Mouse (Mus musculus): ENCODE measurements around the gene Tmem131. TPM values are rescaled to one million over a fixed set of nuclear protein-coding genes. Genes with fewer than 3 reads are reported as not detected.
A peak's percentile ranks its signal among the peaks of the same experiment; 100 is the strongest.

The Tmem131 gene
- polyA plus RNA-seq, 1 experiment from 2014 or later: 6.5 TPM

DNA sequence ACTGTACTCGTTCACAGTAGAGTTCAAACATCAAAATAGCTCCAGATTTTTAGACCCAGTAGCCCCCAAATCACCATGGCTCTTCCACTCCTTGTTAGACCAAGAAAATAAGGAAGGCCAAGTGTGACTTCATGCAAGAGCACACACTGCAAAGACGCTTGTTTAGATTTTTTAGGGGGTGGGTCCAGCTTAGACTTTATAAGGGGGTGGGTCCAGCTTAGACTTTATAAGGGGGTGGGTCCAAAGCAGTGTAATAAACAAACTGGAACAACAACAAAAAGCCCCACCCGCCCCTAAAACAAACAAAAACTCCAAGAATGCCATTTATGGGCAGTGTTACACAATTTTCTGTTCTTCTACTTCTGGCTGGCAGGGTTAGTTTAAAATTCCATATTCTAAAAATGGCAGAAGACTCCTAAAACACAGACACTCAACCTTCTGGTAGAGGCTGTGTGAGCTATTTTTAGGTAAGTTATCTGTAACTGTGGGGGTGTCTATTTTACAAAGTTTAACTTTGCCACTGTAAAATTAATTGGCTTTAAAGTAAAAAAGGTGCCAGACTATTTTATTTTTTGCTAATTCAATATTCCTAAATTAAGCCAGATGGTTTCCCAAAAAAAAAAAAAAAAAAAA, 143.0 kb downstream of the Tmem131 start:
- H3K36me3 ChIP-seq: peaks cover 94% of the 10 kb centered on the region
- H3K4me2 ChIP-seq: no peak overlapping the region
- no peaks in the 10 kb centered on the region for H3K27me3 ChIP-seq (replicated peaks)
- peaks cover 6% of the 10 kb centered on the region for H3K4me1 ChIP-seq
- no peak overlapping the region for H3K27ac ChIP-seq (replicated peaks)
- WGBS: 69% methylated on average over 3 of the region's 3 CpGs
- H3K9me3 ChIP-seq: no peaks in the 10 kb centered on the region
- H3K4me3 ChIP-seq: no peak overlapping the region
- H3K9ac ChIP-seq: no peak overlapping the region
- ATAC-seq (ENCODE audit: extremely low read depth, insufficient number of reproducible peaks, low FRiP score, low TSS enrichment): no peak

- Histone ChIP-seq H3K27ac (replicated peaks) (no peak overlapping the region), H3K9me3 (no peaks in the 10 kb centered on the region), H3K36me3 (peaks cover 97% of the 10 kb centered on the region), H3K4me2 (no peak overlapping the region), H3K9ac (no peak overlapping the region), H3K4me3 (no peak overlapping the region), H3K27me3 (replicated peaks) (no peaks in the 10 kb centered on the region), H3K4me1 (peaks cover 6% of the 10 kb centered on the region)
- no peak for ATAC-seq (ENCODE audit: extremely low read depth, insufficient number of reproducible peaks, low FRiP score, low TSS enrichment)
- WGBS: 79% methylated on average over 10 of the region's 10 CpGs
These were observed 146.0 kb downstream of the Tmem131 start for GRCm38 (mm10) chr1:36797481-36797880.

- no peaks in the 10 kb centered on the region for H3K27me3 ChIP-seq (replicated peaks)
- H3K27ac ChIP-seq (replicated peaks): no peak overlapping the region
- H3K36me3 ChIP-seq: peaks cover 97% of the 10 kb centered on the region
- peaks cover 6% of the 10 kb centered on the region for H3K4me1 ChIP-seq
- ATAC-seq (ENCODE audit: extremely low read depth, insufficient number of reproducible peaks, low FRiP score, low TSS enrichment): no peak
- H3K9ac ChIP-seq: no peak overlapping the region
- no peak overlapping the region for H3K4me3 ChIP-seq
- H3K9me3 ChIP-seq: no peaks in the 10 kb centered on the region
- H3K4me2 ChIP-seq: no peak overlapping the region
- WGBS: 77% methylated on average over 7 of the region's 7 CpGs
These were observed 146.8 kb downstream of the Tmem131 start for GRCm38 (mm10) chr1:36796711-36797110.

- H3K36me3 ChIP-seq: peaks cover 38% of the 10 kb centered on the region
- H3K4me3 ChIP-seq: no peak overlapping the region
- no peak overlapping the region for H3K4me2 ChIP-seq
- no peaks in the 10 kb centered on the region for H3K9me3 ChIP-seq
- ATAC-seq (ENCODE audit: extremely low read depth, insufficient number of reproducible peaks, low FRiP score, low TSS enrichment): no peak
- WGBS: 80% methylated on average over 8 of the region's 8 CpGs
- H3K9ac ChIP-seq: no peak overlapping the region
- peaks cover 6% of the 10 kb centered on the region; the same call in 1 of the 2 replicates for H3K27me3 ChIP-seq (replicated peaks)
- H3K4me1 ChIP-seq: peaks cover 5% of the 10 kb centered on the region; the same call in 1 of the 2 replicates
- no peak overlapping the region for H3K27ac ChIP-seq (replicated peaks)
These were observed 154.1 kb downstream of the Tmem131 start for GRCm38 (mm10) chr1:36789416-36789815.

DNA sequence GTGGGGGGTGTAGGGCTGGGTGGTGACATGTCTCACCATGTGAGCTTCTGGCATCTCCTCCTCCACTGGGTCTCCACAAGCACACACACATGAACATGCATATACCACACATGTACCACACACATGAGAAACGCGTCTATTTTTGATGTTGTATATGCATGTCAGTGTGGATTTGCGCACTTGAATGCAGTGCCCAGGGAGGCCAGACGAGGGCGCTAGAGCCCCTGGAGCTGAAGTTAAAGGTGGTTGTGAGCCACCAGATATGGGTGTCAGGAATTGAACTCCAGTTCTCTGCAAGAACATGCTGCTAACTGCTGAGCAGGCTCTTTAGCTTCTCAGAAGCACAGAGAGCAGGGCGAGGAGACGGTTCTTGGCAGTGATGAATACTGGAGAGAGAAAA, 157.1 kb downstream of the Tmem131 start:
- no peak for ATAC-seq (ENCODE audit: extremely low read depth, insufficient number of reproducible peaks, low FRiP score, low TSS enrichment)
- H3K4me3 ChIP-seq: no peak overlapping the region
- no peak overlapping the region for H3K9ac ChIP-seq
- WGBS: 89% methylated on average over 7 of the region's 7 CpGs
- no peaks in the 10 kb centered on the region for H3K9me3 ChIP-seq
- H3K4me1 ChIP-seq: peaks cover 5% of the 10 kb centered on the region; the same call in 1 of the 2 replicates
- peaks cover 16% of the 10 kb centered on the region for H3K27me3 ChIP-seq (replicated peaks)
- H3K4me2 ChIP-seq: no peak overlapping the region
- H3K27ac ChIP-seq (replicated peaks): no peak overlapping the region
- peaks cover 8% of the 10 kb centered on the region for H3K36me3 ChIP-seq

GRCm38 (mm10) chr1:36785238-36785641, 158.2 kb downstream of the Tmem131 start:
- Histone ChIP-seq H3K36me3 (no peaks in the 10 kb centered on the region), H3K4me1 (peaks cover 5% of the 10 kb centered on the region; the same call in 1 of the 2 replicates), H3K27ac (replicated peaks) (no peak overlapping the region), H3K27me3 (replicated peaks) (peaks cover 20% of the 10 kb centered on the region), H3K9ac (peak overlapping the region; percentile 74), H3K4me2 (peak overlapping the region; percentile 89), H3K9me3 (no peaks in the 10 kb centered on the region), H3K4me3 (peak overlapping the region; percentile 55)
- ATAC-seq (ENCODE audit: extremely low read depth, insufficient number of reproducible peaks, low FRiP score, low TSS enrichment): no peak
- WGBS: 2% methylated on average over 16 of the region's 16 CpGs

DNA sequence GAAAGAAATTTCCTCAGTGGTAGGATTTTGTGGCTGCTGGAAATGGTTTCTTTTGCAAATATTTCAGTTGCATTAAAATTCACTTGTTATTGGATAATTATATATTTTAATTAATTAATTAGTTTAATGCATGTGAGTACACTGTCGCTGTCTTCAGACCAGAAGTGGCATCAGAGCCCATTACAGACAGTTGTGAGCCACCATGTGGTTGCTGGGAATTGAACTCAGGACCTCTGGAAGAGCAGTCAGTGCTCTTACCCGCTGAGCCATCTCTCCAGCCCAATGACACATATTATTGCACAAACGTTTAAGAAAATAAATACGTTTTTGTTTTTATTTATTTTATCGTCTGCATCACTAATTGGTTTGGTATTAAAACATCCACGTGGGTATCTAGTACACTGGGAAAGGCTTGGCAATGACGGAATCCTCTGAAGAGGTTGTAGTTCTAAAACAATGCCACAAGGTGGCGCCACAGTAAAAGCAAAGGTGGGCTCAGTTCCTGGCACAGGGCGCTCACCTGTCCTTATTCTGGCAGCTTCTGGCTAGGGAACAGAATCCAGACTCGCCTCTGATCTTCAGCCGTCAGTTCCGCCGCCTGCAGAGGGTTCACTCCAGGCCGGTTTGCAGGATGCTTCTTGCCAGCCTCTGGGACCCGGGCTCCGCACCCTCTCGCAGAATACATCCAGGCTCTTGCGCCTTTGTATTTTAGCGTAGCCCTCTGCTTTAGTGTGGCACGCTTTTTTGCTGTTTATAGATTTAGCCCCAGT, 158.9 kb downstream of the Tmem131 start:
- peaks cover 5% of the 10 kb centered on the region; the same call in 1 of the 2 replicates for H3K4me1 ChIP-seq
- H3K4me2 ChIP-seq: peak overlapping the region; percentile 89
- peak overlapping the region; percentile 55 for H3K4me3 ChIP-seq
- WGBS: 4% methylated on average over 20 of the region's 20 CpGs
- H3K9me3 ChIP-seq: no peaks in the 10 kb centered on the region
- H3K9ac ChIP-seq: peak overlapping the region; percentile 74
- H3K36me3 ChIP-seq: no peaks in the 10 kb centered on the region
- no peak overlapping the region for H3K27ac ChIP-seq (replicated peaks)
- peaks cover 20% of the 10 kb centered on the region for H3K27me3 ChIP-seq (replicated peaks)
- peak; percentile 43; the same call in 1 of the 2 replicates for ATAC-seq (ENCODE audit: extremely low read depth, insufficient number of reproducible peaks, low FRiP score, low TSS enrichment)

DNA sequence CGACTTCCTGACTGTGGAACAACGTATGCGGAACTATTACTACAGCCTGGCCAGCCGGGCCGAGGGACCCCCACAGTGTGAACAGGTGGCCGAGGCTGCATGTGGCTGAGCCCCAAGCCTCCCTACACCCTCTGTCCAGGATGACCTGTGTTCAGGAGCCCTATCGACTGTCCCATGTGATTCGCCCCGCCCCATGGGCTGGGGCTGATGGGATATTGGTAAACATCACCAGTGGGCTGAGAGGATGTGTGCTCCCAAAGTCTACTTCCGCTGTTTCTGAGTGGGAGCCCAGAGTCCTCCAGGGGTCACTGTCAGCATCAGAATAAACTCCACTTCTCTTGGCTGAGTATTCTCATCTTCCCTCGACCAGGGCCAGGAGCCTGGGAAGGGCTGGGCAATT, 161.0 kb downstream of the Tmem131 start:
- H3K9ac ChIP-seq: no peak overlapping the region
- H3K36me3 ChIP-seq: no peaks in the 10 kb centered on the region
- H3K4me2 ChIP-seq: no peak overlapping the region
- peaks cover 5% of the 10 kb centered on the region; the same call in 1 of the 2 replicates for H3K4me1 ChIP-seq
- no peaks in the 10 kb centered on the region for H3K9me3 ChIP-seq
- no peak overlapping the region for H3K27ac ChIP-seq (replicated peaks)
- no peak overlapping the region for H3K4me3 ChIP-seq
- WGBS: 71% methylated on average over 11 of the region's 11 CpGs
- peaks cover 20% of the 10 kb centered on the region for H3K27me3 ChIP-seq (replicated peaks)
- ATAC-seq (ENCODE audit: extremely low read depth, insufficient number of reproducible peaks, low FRiP score, low TSS enrichment): no peak

GRCm38 (mm10) chr1:36780793-36781192, 162.7 kb downstream of the Tmem131 start:
- Histone ChIP-seq H3K4me1 (peaks cover 5% of the 10 kb centered on the region; the same call in 1 of the 2 replicates), H3K9me3 (no peaks in the 10 kb centered on the region), H3K4me2 (no peak overlapping the region), H3K36me3 (no peaks in the 10 kb centered on the region), H3K27me3 (replicated peaks) (peaks cover 15% of the 10 kb centered on the region), H3K4me3 (no peak overlapping the region), H3K27ac (replicated peaks) (no peak overlapping the region), H3K9ac (no peak overlapping the region)
- ATAC-seq (ENCODE audit: extremely low read depth, insufficient number of reproducible peaks, low FRiP score, low TSS enrichment): no peak
- 76% methylated on average over 13 of the region's 13 CpGs for WGBS

GRCm38 (mm10) chr1:36772198-36772934, 171.1 kb downstream of the Tmem131 start:
- Histone ChIP-seq H3K4me3 (no peak overlapping the region), H3K27me3 (replicated peaks) (peaks cover 25% of the 10 kb centered on the region), H3K27ac (replicated peaks) (no peak overlapping the region), H3K4me1 (peaks cover 4% of the 10 kb centered on the region; the same call in 1 of the 2 replicates), H3K36me3 (no peaks in the 10 kb centered on the region), H3K4me2 (no peak overlapping the region), H3K9ac (no peak overlapping the region), H3K9me3 (no peaks in the 10 kb centered on the region)
- WGBS: 78% methylated on average over 9 of the region's 9 CpGs
- ATAC-seq (ENCODE audit: extremely low read depth, insufficient number of reproducible peaks, low FRiP score, low TSS enrichment): no peak

- peak overlapping the region; percentile 43 for H3K4me3 ChIP-seq
- no peak overlapping the region for H3K27ac ChIP-seq (replicated peaks)
- WGBS: 11% methylated on average over 27 of the region's 27 CpGs
- H3K4me2 ChIP-seq: peak overlapping the region; percentile 65
- no peak for ATAC-seq (ENCODE audit: extremely low read depth, insufficient number of reproducible peaks, low FRiP score, low TSS enrichment)
- no peaks in the 10 kb centered on the region for H3K36me3 ChIP-seq
- H3K9ac ChIP-seq: peak overlapping the region; percentile 9; the same call in 1 of the 2 replicates
- H3K27me3 ChIP-seq (replicated peaks): peaks cover 25% of the 10 kb centered on the region
- peaks cover 11% of the 10 kb centered on the region; the same call in 1 of the 2 replicates for H3K4me1 ChIP-seq
- H3K9me3 ChIP-seq: no peaks in the 10 kb centered on the region
These were observed 172.5 kb downstream of the Tmem131 start for GRCm38 (mm10) chr1:36770998-36771397.
